Mouse (Mus musculus) thymus, postnatal 4 days (tissue): Measurements from ENCODE around the gene Dock8.
"Not testable (repeated sequence)": the region's sequence is repeated elsewhere in the genome, so short reads cannot be mapped to it uniquely, and the experiment has no call there.

Source experiments
- DNase-seq: peaks from one replicate; pipeline ENCODE4 v3.0.0; 2021

Dock8 gene

DNA sequence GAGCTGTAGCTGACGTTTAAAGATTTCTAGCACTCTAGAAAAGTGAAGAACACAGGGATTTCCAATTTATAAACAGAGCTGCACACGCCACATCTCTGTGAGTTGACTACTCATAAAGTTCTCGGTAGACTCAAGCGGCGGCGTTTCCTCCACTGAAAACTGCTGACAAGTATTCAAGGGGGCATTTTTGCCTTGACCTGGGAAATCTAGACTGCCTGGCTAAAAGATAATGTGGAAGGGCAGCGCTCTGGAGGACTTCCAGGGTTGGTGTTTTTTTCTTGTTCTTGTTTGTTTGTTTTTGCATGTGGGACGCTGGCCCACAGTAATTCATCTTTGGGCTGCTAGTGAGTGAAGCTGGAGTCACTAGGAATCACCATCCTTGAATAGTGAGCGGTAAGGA lies 819 bp downstream of the Dock8 start:
- peak; percentile 54 for DNase-seq

DNA sequence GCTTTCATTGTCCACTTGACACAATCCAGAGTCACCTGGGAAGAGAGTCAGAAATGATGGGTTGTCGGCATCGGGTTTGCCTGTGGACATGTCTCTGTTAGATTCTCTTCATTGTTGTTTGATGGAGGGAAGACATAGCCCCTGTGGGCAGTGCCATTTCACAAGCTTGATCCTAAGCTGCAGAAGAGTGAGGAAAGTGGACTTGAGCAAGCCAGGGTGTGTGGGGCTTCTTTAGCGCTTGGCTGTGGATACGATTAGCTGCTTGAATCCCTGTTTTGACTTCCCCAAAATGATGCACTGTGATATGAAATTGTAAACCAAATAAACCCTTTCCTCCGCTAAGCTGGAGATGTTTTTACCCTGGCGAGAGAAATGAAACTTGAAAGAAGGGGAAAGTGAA lies 2.7 kb downstream of the Dock8 start:
- DNase-seq, result no peak

DNA sequence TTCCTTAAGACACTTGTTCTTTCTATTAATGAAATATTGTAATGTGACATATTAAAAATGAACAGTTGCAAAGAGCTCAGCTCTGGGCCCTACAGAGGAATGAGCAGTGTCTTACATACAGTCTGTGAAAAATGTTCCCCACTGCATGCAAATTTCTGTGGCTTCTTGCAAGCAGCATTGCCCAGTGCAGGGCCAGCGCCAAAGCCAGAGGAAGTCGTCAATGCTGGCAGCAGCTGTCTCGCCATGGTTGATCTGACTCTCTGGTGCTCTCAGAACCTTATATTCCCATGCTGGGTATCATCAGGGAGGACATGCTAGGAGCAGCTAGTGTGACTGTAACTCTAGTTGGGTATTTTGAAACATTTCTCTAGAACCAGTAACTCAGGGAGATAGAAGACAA lies 3.5 kb downstream of the Dock8 start:
- no peak for DNase-seq

DNA sequence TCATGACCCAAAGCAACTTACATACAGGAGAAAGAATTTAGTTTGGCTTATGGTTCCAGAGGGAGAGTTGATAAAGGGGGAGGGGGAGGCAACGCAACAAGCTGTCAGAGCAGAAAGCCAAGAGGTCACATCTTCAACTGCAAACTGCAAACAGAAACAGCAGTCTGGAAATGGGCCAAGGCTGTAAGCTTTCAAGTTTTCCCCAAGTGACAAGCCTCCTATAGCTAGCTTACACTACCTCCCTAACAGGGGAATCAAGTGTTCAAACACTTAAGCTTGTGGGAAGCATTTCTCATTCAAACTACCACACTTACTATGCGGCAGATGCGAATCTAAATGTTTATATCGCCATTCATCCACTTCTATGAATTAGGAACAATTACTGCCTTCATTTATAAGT lies 4.5 kb downstream of the Dock8 start:
- DNase-seq, result no peak

DNA sequence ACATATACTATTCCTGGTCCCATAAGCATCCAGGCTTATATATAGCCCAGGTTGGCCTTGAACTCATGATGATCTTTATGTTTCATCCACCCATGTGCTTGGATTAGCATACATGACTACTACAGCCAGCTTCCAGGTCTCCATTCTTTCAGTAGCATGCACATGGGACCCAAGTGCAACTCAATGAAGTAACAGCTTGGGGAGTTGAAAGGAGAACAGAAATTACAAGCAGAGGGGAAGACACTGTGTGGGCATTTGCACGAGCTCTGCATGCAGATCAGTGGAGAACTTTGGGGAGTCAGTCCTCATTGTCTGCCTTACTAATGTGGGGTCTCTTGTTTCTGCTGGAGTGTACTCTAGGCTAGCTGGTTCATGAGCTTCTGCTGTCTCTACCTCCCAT lies 7.4 kb downstream of the Dock8 start:
- no peak for DNase-seq

DNA sequence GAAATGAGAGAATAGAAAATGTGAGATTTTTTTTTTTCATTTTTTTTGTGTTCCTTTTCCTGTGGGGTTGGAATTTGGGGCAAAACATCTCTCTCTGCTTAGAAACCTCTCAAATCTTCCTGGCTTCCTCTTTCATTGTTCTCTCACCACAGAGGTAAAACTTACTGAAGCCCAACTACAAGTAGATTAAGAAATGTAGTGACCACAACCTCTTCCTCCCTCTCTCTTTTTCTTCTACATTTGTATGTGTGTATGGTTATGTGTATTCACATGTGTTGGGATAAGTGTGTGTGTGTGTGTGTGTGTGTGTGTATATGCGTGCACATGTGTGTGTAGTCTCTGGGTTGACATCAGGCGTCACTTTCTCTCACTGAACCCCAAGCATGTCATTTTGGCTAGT lies 9.2 kb downstream of the Dock8 start:
- no peak for DNase-seq

DNA sequence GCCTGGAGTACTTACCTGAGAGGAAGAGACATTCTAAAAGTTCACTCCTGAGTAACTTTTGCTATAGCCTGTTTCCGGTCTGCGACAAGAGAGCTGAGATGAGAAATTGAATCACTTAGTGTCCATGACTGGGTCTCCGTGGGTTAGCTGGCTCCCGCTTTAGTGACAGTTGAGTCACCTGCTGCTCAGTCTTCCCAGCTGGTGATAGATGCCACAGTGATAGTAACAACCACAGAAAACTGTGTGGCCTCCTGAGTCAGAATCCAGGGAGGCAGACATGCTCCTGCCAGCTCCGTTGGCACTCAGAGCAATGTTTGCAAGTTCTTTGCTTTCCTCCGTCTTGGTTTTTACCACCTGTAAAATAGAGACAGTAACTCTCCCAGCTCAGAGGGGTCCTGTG lies 23.4 kb downstream of the Dock8 start:
- DNase-seq, result peak; percentile 27

DNA sequence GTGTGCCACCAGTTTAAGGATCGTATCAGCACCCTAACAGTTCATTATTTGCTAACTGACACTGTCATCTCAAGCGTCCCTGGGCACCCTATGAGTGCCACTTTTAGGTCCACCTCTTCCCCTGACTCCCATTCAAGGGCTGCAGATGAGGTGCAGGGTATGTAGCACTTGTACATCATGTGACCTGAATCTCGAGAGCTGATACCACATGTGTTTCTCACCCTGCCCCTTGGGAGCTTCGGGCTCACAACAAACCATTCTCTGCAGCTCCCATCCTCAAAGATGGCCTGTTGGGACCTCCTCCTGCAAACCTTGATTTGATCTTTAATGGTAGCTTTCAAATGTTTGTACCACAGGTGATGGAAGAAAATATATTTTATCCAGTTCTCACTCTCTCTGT lies 32.4 kb downstream of the Dock8 start:
- DNase-seq, result no peak

DNA sequence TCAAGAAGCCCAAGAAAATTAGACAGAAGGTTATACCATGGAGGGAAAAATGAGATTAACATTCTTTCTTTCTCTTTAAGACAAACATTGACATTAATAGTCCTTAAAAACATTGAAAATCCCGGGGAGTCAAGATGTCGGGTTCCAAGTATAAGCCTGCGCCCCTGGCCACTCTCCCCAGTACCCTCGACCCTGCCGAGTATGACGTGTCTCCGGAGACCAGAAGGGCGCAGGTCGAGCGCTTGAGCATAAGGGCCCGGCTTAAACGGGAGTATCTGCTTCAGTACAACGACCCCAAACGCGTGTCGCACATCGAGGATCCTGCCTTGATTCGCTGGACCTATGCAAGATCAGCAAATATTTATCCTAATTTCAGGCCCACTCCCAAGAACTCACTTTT lies 33.7 kb downstream of the Dock8 start:
- DNase-seq, result not testable (repeated sequence)

DNA sequence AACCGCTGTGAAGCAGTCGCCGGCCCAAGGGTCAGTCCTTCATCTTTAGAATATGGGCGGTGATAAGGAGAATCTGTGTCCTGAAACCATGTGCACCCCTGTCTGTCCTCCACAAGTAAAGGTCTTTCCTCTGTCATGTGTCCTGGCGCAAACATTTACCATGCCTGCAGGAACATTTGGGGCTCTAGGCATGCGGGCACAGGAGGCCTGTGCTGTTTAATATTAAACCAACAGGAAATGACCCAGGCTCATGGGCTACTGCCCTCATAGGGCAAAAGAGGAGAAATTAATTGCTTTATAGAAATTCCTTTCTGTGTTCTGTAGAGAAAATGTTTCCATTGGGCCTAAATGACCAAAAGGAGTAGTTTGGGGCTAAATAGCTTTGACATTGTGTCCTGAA lies 36.5 kb downstream of the Dock8 start:
- DNase-seq, result no peak

DNA sequence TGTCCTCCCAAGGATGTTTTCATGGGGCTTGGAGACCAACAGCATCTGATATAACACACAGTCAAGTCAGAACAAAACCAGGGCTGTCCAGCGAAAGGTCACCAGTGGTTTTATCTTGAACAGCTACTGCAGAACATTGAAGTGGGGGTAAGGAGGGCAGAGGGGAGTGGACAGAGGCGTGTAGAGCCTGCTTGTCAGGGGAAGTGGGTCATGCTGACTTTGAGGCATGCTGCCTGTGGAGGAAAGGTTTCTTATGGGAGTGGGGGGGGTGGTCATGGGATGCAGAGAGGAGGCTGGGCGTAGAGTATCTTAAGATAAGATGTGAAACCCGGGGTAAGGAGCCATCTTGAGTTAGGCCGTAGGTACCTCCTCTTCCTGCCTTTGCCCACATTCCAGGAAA lies 37.5 kb downstream of the Dock8 start:
- no peak for DNase-seq

DNA sequence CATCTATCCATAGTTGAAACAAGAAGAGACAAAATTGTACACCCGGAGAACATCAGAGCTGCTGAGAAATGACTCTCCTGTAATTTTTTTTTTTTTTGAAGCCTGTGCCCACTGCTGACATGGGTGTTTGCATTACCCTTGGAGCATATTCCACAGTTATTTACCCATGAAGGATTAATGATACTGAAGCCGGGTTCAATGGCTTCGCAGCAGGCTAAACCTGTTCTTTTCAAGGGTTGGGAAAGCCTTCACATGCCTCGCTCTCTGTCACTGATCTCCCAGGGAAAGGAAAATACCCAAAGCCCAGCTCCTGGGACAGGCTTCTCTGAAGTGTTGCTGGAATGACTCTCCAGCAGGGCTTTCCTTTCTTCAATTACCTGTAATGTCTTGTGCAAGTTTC lies 37.9 kb downstream of the Dock8 start:
- DNase-seq, result no peak

DNA sequence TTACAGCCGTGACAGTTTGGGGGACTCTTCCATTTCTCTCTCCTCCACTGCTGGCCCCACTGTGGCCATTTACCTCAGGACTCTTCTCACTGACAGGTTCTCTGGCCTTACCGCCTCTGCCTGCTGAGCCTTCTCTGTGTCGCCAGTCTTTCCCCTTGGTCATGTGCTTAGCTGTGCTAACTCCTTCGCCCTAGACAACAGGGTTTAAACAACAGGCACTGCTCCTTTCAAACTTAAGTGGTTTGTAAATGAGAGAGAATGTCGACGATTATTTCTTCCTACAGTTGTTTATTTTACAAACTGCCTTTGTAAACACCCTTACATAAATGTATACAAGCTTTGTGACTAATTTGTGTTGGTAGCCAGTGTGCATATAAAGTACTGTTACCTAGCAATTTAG lies 39.0 kb downstream of the Dock8 start:
- DNase-seq, result no peak

DNA sequence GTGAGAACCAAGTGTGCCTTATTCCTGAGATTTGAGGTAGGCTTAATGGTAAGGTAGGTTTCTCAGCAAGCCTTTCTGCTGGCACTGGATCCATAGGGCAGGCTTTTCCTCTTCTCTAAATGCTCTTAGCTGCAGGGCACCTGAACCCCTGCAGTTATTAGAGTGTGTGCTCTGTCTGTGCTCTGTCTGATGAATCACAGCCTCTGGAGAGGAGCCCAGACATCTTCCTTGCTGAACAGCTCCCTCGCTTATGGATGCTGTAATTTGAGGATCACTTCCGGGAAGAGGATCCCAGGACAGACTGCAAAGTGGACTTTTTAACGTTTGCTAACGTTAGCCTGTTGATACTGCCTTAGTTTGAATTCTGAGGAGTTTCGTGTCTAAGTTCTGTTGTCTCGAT lies 41.9 kb downstream of the Dock8 start:
- DNase-seq, result no peak

DNA sequence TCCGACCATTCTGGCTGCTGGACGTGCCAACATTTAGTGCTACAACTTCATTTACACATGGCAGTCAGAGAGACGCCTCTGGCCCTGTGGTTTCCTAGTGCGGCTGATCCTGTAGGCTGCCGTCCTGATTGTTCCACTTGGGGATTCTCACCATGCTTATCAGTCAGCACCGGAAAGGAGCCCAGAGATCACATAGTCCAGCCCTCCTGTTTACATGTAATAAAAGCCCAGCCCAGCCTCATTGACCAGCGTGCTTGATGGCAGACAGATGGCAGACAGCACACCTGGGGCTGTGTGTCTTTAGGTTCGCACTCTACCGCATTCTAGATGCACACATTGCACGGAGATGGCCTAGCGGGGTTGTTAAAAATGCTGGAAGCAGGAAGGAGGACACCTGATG lies 43.6 kb downstream of the Dock8 start:
- DNase-seq, result no peak

DNA sequence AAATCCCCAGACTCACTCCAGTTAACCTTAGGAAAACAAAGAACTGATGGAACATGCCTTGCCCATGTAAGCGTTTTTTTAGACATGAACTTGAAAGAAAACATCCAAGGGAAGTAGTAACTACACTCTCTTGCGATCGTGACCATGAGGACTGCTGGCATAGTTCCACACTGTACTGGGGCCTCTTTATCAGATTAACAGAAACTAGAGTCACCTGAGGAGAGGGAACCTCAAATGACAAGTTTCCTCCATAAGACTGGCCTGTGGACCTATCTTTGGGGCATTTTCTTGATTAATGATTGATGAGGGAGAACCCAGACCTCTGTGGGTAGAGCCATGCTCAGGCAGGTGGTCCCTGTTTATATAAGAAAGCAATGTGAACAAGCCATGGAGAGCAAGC lies 44.7 kb downstream of the Dock8 start:
- DNase-seq, result no peak

DNA sequence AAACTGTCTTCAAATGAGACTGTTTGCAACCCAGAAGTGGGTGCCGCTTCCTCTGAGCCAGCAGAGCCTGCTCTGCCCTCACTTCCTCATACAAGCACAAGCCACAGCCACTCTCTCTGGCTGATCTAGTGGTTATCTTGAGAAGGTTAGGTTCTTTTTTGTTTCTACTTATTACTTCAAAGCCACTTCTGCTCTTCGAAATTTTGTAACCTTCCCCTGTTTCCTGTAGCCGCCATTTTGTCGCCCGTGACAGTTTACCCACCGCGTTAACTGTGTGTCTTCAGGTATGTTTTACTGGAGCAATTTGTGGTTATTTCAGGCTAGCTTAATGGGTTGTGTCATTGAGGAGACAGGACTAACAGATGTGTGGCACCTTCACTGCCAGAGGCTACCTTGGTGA lies 53.0 kb downstream of the Dock8 start:
- DNase-seq, result peak; percentile 75

DNA sequence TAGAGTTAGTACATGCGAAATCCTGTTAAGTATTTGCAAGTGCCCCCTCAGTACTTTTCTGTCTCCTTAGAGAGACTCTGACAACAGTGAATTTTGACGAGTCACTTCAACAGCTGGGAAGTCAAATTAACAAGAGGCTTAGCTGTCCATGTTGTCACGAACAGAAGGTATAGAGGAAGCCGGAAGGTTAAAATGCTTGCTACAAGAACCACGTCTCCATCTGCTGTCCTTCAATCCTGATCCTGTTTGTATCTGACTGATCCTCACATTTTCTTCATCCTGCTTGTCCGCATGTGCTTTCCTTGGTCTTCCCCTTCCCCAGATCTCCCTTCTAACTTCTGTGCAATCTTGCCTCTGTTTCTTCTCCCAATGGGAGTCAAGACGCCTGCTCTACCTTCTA lies 53.8 kb downstream of the Dock8 start:
- DNase-seq, result no peak

DNA sequence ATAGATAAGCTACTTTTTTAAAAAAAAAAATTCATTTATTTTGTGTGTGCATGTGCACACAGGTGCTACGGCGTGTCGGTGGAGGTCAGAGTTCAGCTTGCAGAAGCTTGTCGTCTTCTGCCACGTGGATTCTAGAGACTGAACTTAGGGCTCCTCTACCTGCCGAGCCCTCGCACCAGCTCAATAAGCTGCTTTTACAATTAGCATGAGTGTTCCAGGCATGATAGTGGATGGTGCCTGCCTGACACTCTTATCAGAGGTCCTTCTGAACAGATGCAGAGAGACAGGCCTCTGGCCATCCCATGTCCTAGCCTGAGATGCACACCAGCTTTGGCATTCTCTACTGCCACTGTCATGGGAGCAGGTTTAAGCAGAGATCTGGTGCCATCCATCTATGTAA lies 55.7 kb downstream of the Dock8 start:
- no peak for DNase-seq

DNA sequence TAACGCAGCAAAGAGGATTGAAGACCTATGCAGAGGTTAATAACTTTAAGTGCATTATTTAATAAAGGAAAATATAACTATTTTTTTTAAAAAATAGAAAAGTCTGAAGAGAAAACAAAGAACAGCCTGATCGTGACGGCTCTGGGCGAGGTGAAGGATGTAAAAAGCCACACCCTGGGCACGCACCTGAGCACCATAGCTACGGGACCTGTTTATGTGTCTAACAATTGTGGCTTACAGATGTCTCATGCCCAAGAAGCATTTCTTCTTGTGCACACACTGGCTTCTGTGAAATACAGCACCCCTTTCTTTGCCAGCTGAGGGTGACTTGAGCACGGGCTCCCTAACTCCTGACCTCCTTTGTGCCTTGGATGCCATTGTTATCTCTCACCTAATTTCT lies 56.2 kb downstream of the Dock8 start:
- DNase-seq, result no peak

DNA sequence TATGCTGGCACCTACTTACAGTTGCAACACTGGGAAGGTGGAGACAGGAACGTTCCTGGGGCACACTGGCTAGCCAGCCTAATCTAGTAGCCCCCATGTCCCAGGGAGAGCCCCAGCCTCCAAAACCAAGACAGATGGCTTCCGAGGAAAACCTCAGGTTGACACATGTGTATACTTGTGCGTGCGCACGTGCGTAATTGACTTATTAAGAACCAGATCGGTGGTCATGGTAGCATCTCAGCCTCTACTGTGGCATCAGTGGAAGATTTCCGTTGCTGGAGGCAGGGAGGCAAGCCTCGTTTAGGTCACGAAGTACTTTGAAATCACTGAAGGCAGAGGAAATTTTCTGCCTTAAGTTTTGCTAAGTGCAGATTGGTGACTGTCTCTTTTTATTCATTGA lies 56.9 kb downstream of the Dock8 start:
- DNase-seq, result no peak

DNA sequence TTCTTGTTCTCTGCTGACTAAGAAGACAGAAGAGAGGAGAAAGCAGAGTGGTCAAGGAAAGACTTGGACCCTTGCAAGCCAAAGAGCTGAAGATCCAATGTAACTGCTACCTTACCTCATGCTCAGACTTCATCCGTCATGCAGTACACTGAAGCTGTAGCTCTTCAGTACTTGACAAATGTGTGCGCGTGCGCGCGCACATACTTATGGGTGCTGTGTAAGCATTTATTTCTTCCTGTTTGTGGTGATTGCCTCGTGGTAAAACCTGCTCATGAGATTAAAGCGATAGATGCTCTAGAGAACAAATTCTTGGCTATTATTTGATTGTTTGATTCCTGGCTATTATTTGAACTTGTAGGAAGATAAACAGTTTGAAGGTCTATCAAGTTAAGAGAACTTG lies 58.5 kb downstream of the Dock8 start:
- no peak for DNase-seq

DNA sequence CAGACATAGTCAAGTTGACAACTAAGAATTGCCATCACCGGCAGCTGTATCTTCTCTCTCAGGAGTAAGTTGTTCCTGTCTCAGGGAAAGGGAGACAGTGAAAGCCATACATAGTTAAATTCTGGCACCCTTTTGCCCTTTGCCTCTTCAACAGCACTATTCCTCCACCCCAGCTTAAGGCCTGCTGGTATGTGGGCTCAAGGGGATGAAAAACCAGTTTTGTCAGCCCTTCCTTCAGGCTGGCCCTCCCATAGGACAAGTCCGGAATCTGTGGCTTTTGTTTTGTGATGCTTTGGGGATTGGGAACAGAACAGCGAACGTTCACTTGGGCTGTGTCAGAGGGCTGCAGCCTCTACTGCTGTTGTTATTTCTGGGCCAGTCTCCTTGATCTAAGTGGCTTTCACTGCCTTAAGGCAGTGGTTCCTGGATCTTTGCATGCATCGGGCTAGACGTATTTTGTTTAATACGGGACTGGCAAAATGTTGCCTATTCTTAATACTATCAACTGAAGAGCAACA lies 60.6 kb downstream of the Dock8 start:
- DNase-seq, result no peak

DNA sequence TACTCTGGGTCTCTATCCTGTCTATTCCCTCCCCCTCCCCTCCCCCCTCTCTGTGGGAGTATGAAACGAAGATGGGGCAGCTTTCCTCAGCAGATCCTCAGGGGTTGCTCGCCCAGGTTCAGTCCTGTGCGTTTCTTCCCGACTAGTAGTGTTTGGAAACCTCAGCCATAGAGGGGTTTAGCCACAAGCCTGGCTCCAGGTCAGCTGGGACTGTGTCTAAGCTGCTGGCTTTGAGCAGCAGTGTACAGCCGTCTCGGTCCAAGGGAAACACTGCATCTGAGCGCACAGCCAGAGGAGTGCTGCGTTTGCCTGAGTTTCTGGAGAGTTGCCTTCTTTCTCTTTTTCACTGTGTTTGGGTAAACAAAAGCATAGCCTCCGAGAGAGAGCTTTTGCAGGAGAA lies 61.0 kb downstream of the Dock8 start:
- DNase-seq, result no peak

DNA sequence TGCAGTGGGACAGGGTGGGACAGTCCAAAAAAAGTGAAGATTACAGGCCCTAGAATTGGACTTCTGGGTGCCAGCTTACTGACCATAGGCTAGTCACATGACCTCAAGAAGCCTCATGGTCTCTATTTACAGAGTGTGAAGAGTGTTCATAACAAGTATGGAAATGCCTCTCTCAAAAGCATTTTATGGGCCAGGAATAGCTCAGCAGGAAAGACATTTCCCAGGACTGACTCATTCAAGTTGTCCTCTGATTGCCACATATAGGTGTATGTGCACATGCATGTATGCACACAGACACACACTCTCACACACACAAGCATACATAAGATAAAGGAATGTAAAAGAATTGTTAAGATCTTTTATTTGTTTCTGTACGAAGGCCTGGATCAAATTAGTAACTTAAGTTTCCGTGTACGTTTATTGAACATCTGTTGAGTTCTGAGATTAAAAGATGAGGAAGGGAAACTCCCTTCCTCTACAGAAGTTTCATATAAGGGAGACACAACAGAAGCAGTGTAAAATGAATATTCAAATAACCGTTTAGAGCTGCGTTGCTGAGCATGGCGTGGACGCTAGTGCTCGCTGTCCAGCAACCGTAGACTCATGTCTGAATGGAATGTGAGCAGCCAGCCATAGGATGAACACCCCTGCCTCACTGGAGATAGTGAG lies 63.0 kb downstream of the Dock8 start:
- DNase-seq, result no peak

DNA sequence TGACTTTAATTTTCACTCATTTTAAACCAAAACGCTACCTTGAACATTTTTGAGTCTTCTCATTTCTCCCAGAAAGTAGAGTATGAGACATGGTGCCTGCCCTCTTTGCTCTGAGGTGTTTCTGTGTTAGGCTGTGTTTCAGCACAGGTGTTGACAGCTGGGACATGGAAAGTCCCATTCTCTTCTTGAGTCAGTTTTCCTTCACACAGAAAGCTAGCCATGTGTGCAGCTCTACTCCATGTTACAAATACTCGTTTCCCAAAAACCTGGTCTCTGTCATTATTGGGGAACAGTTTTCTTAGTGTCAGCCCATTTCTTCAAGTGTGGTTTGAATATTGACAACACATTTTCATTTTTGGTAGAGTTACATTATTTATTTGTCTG lies 63.5 kb downstream of the Dock8 start:
- DNase-seq, result no peak
